Mouse (Mus musculus): ENCODE data around the gene Cd248. TPM values are rescaled to one million over a fixed set of nuclear protein-coding genes. Genes with fewer than 3 reads are reported as not detected.
"Not testable (repeated sequence)": the region's sequence is repeated elsewhere in the genome, so short reads cannot be mapped to it uniquely, and the experiment has no call there.

Cd248 gene
- total and polyA plus RNA-seq, 3 experiments: 9.3 to 18.1 (median 12.2) TPM

DNA sequence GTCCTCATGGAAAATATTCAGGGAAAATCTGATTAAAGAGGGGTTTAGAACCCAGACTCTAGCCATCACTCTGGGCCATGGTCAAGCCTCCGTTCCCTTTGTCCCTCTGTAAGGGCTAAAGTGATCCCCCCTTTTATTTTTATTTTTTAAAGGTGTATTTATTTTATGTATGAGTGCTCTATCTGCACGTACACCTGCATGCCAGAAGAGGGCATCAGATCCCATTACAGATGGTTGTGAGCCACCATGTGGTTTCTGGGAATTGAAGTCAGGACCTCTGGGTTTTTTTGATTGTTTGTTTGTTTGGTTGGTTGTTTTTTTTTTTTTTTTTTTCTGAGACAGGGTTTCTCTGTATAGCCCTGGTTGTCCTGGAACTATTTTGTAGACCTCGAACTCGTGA lies 18.7 kb downstream of the Cd248 start:
- not testable (repeated sequence) for H3K79me2 ChIP-seq (replicated peaks; ENCODE audit: control insufficient read depth, insufficient read depth, low read length); H3K4me1 ChIP-seq (ENCODE audit: control insufficient read depth, insufficient read depth, low read length); DNase-seq; H3K4me3 ChIP-seq; H3K27ac ChIP-seq; H3K9ac ChIP-seq (ENCODE audit: low read depth, low read length); H3K36me3 ChIP-seq (ENCODE audit: control insufficient read depth, insufficient read depth, low read length)
- intact Hi-C loops (cut with DNase I): loop anchor here (5.0 kb wide), 1 partner anchor 49 kb away; the partner anchor contains the start of genes AC124502.3 and B4gat1
- WGBS: 54% methylated on average over 4 of the region's 4 CpGs
- TF ChIP-seq CTCF (IDR thresholded peaks at IDR 0.05): peak; percentile 34
- peaks cover 11% of the 10 kb centered on the region; the same call in 1 of the 2 replicates for H3K27me3 ChIP-seq (ENCODE audit: control insufficient read depth, insufficient read depth, low read length)

GRCm38 (mm10) chr19:5087884-5088728 lies 20.2 kb downstream of the Cd248 start, which contains the start of gene Yif1a:
Gene Yif1a (plus strand): TSS chr19:5088538.
- DNase-seq: peak; percentile 94 to 96
- peak; percentile 60 for TF ChIP-seq CTCF (IDR thresholded peaks at IDR 0.05)
- peak; percentile 37; the same call in 1 of the 2 replicates for TF ChIP-seq EP300 (IDR thresholded peaks at IDR 0.05; ENCODE audit: insufficient read depth, low read depth, low read length)
- TF ChIP-seq POLR2A (IDR thresholded peaks at IDR 0.05; ENCODE audit: insufficient read depth, low read depth, low read length): peak; percentile 93
- peaks cover 7% of the 10 kb centered on the region; the same call in 1 of the 2 replicates for H3K27me3 ChIP-seq (ENCODE audit: control insufficient read depth, insufficient read depth, low read length)
- no peaks in the 10 kb centered on the region for H3K36me3 ChIP-seq (ENCODE audit: control insufficient read depth, insufficient read depth, low read length)
- H3K4me1 ChIP-seq (ENCODE audit: control insufficient read depth, insufficient read depth, low read length): peaks cover 5% of the 10 kb centered on the region
- H3K79me2 ChIP-seq (replicated peaks; ENCODE audit: control insufficient read depth, insufficient read depth, low read length): no peaks in the 10 kb centered on the region
- intact Hi-C loops (cut with DNase I): loop anchor here (2.0 to 5.0 kb wide), 2 partner anchors 19 to 51 kb away; partner anchors contain the start of genes AC124502.3, B4gat1 and Rab1b
- peak within 1 kb of the TSS; percentile 64 for H3K9ac ChIP-seq (ENCODE audit: low read depth, low read length)
- WGBS: under 1% methylated on average over 58 of the region's 58 CpGs
- peak within 1 kb of the TSS; percentile 78 for H3K4me3 ChIP-seq
- peak within 1 kb of the TSS; percentile 80 for H3K27ac ChIP-seq

GRCm38 (mm10) chr19:5089324-5089723 lies 21.4 kb downstream of the Cd248 start:
- TF ChIP-seq CTCF (IDR thresholded peaks at IDR 0.05) (no peak), EP300 (IDR thresholded peaks at IDR 0.05; ENCODE audit: insufficient read depth, low read depth, low read length) (no peak), POLR2A (IDR thresholded peaks at IDR 0.05; ENCODE audit: insufficient read depth, low read depth, low read length) (no peak)
- Histone ChIP-seq H3K79me2 (replicated peaks; ENCODE audit: control insufficient read depth, insufficient read depth, low read length) (no peaks in the 10 kb centered on the region), H3K27me3 (ENCODE audit: control insufficient read depth, insufficient read depth, low read length) (peaks cover 6% of the 10 kb centered on the region; the same call in 1 of the 2 replicates), H3K9ac (ENCODE audit: low read depth, low read length) (no peak overlapping the region), H3K27ac (no peak overlapping the region), H3K4me3 (no peak overlapping the region), H3K4me1 (ENCODE audit: control insufficient read depth, insufficient read depth, low read length) (peaks cover 7% of the 10 kb centered on the region), H3K36me3 (ENCODE audit: control insufficient read depth, insufficient read depth, low read length) (no peaks in the 10 kb centered on the region)
- intact Hi-C loops (cut with DNase I): loop anchor here (2.0 to 5.0 kb wide), 2 partner anchors 17 to 52 kb away; partner anchors contain the start of genes AC124502.3, B4gat1 and Rab1b
- 89% methylated on average over 4 of the region's 4 CpGs for WGBS
- DNase-seq: no peak

GRCm38 (mm10) chr19:5092083-5092482 lies 24.2 kb downstream of the Cd248 start:
- intact Hi-C loops (cut with DNase I): no loop called here
- DNase-seq: no peak
- Histone ChIP-seq H3K79me2 (replicated peaks; ENCODE audit: control insufficient read depth, insufficient read depth, low read length) (no peaks in the 10 kb centered on the region), H3K9ac (ENCODE audit: low read depth, low read length) (no peak overlapping the region), H3K36me3 (ENCODE audit: control insufficient read depth, insufficient read depth, low read length) (no peaks in the 10 kb centered on the region), H3K4me1 (ENCODE audit: control insufficient read depth, insufficient read depth, low read length) (peaks cover 8% of the 10 kb centered on the region), H3K27me3 (ENCODE audit: control insufficient read depth, insufficient read depth, low read length) (no peaks in the 10 kb centered on the region), H3K4me3 (no peak overlapping the region), H3K27ac (no peak overlapping the region)
- 89% methylated on average over 10 of the region's 10 CpGs for WGBS
- TF ChIP-seq EP300 (IDR thresholded peaks at IDR 0.05; ENCODE audit: insufficient read depth, low read depth, low read length) (no peak), CTCF (IDR thresholded peaks at IDR 0.05) (no peak), POLR2A (IDR thresholded peaks at IDR 0.05; ENCODE audit: insufficient read depth, low read depth, low read length) (no peak)

- intact Hi-C loops (cut with DNase I): loop anchor here (1.0 kb wide), 1 partner anchor 46 kb away; no protein-coding TSS in a partner anchor
- DNase-seq: no peak
- TF ChIP-seq EP300 (IDR thresholded peaks at IDR 0.05; ENCODE audit: insufficient read depth, low read depth, low read length) (no peak), CTCF (IDR thresholded peaks at IDR 0.05) (no peak), POLR2A (IDR thresholded peaks at IDR 0.05; ENCODE audit: insufficient read depth, low read depth, low read length) (no peak)
- Histone ChIP-seq H3K4me3 (no peak overlapping the region), H3K4me1 (ENCODE audit: control insufficient read depth, insufficient read depth, low read length) (peaks cover 4% of the 10 kb centered on the region), H3K79me2 (replicated peaks; ENCODE audit: control insufficient read depth, insufficient read depth, low read length) (no peaks in the 10 kb centered on the region), H3K36me3 (ENCODE audit: control insufficient read depth, insufficient read depth, low read length) (no peaks in the 10 kb centered on the region), H3K27me3 (ENCODE audit: control insufficient read depth, insufficient read depth, low read length) (no peaks in the 10 kb centered on the region), H3K27ac (no peak overlapping the region), H3K9ac (ENCODE audit: low read depth, low read length) (no peak overlapping the region)
- 71% methylated on average over 12 of the region's 12 CpGs for WGBS
Observed at GRCm38 (mm10) chr19:5093481-5094242, 25.8 kb downstream of the Cd248 start.

All from heart, adult 2 months (tissue).